Mouse (Mus musculus) Muller cell, postnatal 12 days (primary cell): ENCODE results near the gene Acyp1.
A peak's percentile ranks its signal among the peaks of the same experiment; 100 is the strongest.
"Not testable (repeated sequence)": the region's sequence is repeated elsewhere in the genome, so short reads cannot be mapped to it uniquely, and the experiment has no call there.

Experiments
- DNase-seq: peaks from one replicate; pipeline ENCODE4 v3.0.0-alpha.2; 2015; ENCODE audit errors: inconsistent ontology term

Acyp1 gene

GRCm38 (mm10) chr12:85284331-85284730 is 3.9 kb downstream of the Acyp1 start:
- DNase-seq = no peak

- DNase-seq = not testable (repeated sequence)
Observed at GRCm38 (mm10) chr12:85281756-85282155, 6.5 kb downstream of the Acyp1 start.

GRCm38 (mm10) chr12:85280845-85281651 is 7.2 kb downstream of the Acyp1 start:
- DNase-seq = no peak

- peak; percentile 99 for DNase-seq
Observed at GRCm38 (mm10) chr12:85280105-85280844, 8.0 kb downstream of the Acyp1 start.

GRCm38 (mm10) chr12:85279396-85280080 is 8.7 kb downstream of the Acyp1 start:
- no peak for DNase-seq

- no peak for DNase-seq
Observed at GRCm38 (mm10) chr12:85278919-85279318, 9.3 kb downstream of the Acyp1 start.

- DNase-seq = no peak
Observed at GRCm38 (mm10) chr12:85276273-85276672, 12.0 kb downstream of the Acyp1 start.

- DNase-seq = no peak
Observed at GRCm38 (mm10) chr12:85273508-85273907, 14.7 kb downstream of the Acyp1 start.

- no peak for DNase-seq
Observed at GRCm38 (mm10) chr12:85271843-85272206, 16.4 kb downstream of the Acyp1 start.

- no peak for DNase-seq
Observed at GRCm38 (mm10) chr12:85271132-85271842, 17.0 kb downstream of the Acyp1 start.

- DNase-seq = peak; percentile 79
Observed at GRCm38 (mm10) chr12:85270319-85270718, 17.9 kb downstream of the Acyp1 start, which contains the start of gene Mlh3. Mlh3 (minus strand) TSS chr12:85270599.

- DNase-seq = no peak
Observed at GRCm38 (mm10) chr12:85269821-85270220, 18.4 kb downstream of the Acyp1 start.

- no peak for DNase-seq
Observed at GRCm38 (mm10) chr12:85266248-85266647, 22.0 kb downstream of the Acyp1 start.

GRCm38 (mm10) chr12:85264940-85265339 is 23.3 kb downstream of the Acyp1 start:
- no peak for DNase-seq

- no peak for DNase-seq
Observed at GRCm38 (mm10) chr12:85264531-85264930, 23.7 kb downstream of the Acyp1 start.

GRCm38 (mm10) chr12:85263190-85263589 is 25.0 kb downstream of the Acyp1 start:
- no peak for DNase-seq

GRCm38 (mm10) chr12:85262489-85262888 is 25.7 kb downstream of the Acyp1 start:
- DNase-seq = no peak

GRCm38 (mm10) chr12:85257008-85257639 is 31.1 kb downstream of the Acyp1 start:
- no peak for DNase-seq

- no peak for DNase-seq
Observed at GRCm38 (mm10) chr12:85256074-85256751, 32.0 kb downstream of the Acyp1 start.

- DNase-seq = peak; percentile 74
Observed at GRCm38 (mm10) chr12:85252083-85252482, 36.2 kb downstream of the Acyp1 start.

GRCm38 (mm10) chr12:85237553-85237952 is 50.7 kb downstream of the Acyp1 start:
- DNase-seq = no peak
